Mouse (Mus musculus) monocyte, adult 2 months (primary cell): Measurements from ENCODE around the gene Olfr125.

Experiments
- DNase-seq, 2 experiments: peaks; one replicate each; pipeline ENCODE4 v3.0.0; 2022; ENCODE audit warnings: low spot score in 2 of 2, low read depth in 1 of 2

Olfr125 gene

DNA sequence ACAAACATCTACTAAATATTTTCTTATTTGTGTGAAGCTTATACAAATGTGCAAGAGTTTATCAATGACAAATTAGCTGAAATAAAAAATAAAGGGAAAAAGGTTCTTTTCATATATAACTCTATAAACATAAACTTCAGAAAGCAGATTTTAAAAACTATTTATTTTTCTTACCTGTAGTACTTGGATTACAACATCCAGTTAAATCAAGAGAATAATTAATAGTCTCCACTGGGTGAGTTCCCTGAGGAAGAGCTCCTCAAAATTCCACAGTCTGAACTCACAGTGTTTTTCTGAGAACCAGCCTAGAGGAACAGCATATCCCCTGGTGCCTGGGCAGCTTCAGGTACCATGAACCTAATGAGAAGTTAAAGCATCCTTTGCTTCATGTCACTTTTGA, at the start of gene Olfr125:
TSS of gene Olfr125 (plus strand) at position 301 of the 400 bp plus-strand sequence.
- DNase-seq: no peak

GRCm38 (mm10) chr17:37793229-37793628, 39.5 kb upstream of the Olfr125 start, which contains the start of gene Olfr123:
Olfr123 (plus strand) TSS chr17:37793529.
- DNase-seq: no peak

DNA sequence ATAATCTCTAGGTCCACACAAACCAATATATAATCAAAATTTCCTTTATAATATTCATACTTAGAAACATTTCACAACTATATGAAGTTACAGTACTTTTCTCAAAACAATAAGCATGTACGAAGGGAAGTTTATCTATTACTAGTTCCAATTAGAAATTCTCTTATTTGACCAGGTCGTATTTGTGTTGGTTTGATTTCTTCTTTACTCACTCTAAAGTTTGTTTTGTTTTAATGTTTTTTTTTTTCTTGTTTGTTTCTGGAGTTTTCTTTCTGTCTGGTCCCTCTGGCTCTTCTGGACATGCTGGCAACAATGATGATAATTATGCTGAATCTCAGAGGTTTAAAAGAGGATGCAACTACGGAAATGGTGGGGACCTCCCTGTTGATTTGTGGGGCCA, 33.2 kb upstream of the Olfr125 start, which contains the start of gene Olfr124:
TSS of gene Olfr124 (plus strand) at position 301 of the 400 bp plus-strand sequence.
- DNase-seq: no peak

DNA sequence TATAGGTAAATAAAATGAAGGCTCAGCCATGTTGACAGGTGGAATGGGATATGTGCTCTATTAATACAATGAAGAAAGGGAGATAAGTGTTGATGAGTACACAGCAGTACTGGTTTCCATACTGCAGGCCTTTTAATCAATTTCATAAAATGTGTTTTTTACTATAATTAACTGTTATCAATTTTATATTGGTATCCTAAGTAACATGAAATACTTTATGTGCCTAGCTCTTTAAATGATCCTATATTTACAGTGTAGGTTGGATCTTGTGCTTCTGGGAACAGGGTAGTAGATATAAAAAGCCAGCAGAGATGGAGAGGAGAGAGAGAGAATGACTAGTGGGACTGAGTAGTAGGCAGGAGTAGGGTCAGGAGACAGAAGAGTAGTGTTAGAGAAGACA, 14.4 kb downstream of the Olfr125 start, which contains the start of gene Olfr126:
TSS of gene Olfr126 (plus strand) at position 301 of the 400 bp plus-strand sequence.
- no peak for DNase-seq

GRCm38 (mm10) chr17:37863901-37864300, 31.2 kb downstream of the Olfr125 start:
- DNase-seq: no peak

DNA sequence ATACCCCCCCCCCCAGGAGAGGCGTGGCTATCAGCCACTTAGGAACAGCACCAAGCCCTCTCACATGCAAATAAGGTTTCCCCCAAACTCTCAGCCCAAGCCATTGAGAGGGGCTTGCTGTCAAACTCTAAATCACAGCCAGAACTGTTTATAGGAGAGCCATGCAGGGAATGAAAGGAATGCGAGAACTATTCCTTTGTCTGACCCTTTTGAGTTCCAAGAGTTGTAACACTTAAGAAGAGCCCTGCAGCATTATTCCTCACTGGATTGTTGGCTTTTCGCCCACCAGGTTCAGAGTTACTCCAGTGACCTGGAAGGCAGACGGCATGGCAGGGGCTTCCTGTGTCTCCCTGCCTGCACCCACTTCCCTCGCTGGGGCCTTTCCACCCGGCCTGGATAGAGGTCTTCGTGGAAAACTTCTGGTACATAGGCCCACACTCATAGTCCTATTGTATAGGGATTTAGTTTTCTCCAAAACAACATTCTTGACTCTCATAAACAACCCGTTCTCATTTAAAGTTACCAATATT, 37.0 kb downstream of the Olfr125 start:
- no peak for DNase-seq

- DNase-seq: no peak
Observed at GRCm38 (mm10) chr17:37873830-37874229, 41.1 kb downstream of the Olfr125 start.
